Mouse (Mus musculus): ENCODE results near the gene Casp8.

- no peak for TF ChIP-seq CTCF (IDR thresholded peaks at IDR 0.05; ENCODE audit: control insufficient read depth, insufficient read depth, insufficient read length)
- no peak for TF ChIP-seq FOSL1 (IDR thresholded peaks at IDR 0.05; ENCODE audit: insufficient read depth, low read length, poor library complexity, severe bottlenecking)
- no peak for TF ChIP-seq USF1 (IDR thresholded peaks at IDR 0.05; ENCODE audit: low read depth)
- no peak for TF ChIP-seq MAX (IDR thresholded peaks at IDR 0.05)
- no peak for TF ChIP-seq CEBPB (IDR thresholded peaks at IDR 0.05; ENCODE audit: low read depth)
- no peak for TF ChIP-seq MYOD1 (IDR thresholded peaks at IDR 0.05; ENCODE audit: control insufficient read depth, insufficient read length, low read depth)
These were observed 6.8 kb upstream of the Casp8 start for GRCm38 (mm10) chr1:58788410-58788809.

Data from C2C12 (cell line).